In the genomic region with DNA sequence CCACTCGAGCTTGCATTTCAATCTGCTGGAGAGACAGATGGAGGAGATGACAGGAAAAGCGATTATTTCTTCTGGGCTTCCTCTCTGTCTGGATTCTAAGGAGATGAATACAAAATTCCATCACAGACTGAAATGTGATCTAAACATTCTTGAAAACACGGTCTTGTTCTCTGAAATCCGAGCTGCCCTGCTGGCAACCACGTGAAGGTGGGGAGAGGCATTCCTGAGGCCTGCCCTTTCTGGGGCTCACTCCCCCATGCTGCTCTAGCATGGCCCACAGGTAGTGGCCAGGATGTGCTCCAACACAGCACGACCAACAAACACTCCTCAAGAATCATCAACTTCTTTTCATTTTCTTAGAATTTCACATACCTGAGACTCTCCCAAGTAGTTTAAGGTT, we compare ENCODE assay signal across 18 mouse cellular contexts. TPM values are rescaled to one million over a fixed set of nuclear protein-coding genes. Genes with fewer than 3 reads are reported as not detected.
DNase-seq lines count a peak whose midpoint lies in the region; ATAC-seq and TF ChIP-seq lines count a peak whose summit lies in the region.
"Had no signal": no experiment of that assay in that cellular context is flagged by ENCODE, and none has a peak within 500 bp of the region (broad histone marks: within the 10 kb centered on the region; RNA-seq: fewer than 3 reads in every experiment).

No protein-coding gene starts in this region.

- no peak overlapping the region for H3ac ChIP-seq in myocyte (ENCODE audit: control insufficient read depth, insufficient read length)

- no peak for TF ChIP-seq CTCF in layer of hippocampus, adult 2 months (conservative IDR thresholded peaks at IDR 0.05)
- no peak for TF ChIP-seq CTCF in embryonic fibroblast, embryonic 13.5 days (IDR thresholded peaks at IDR 0.05; ENCODE audit: borderline replicate concordance, insufficient read depth, low read length)
- no peak for TF ChIP-seq CTCF in left cerebral cortex, adult 2 months (IDR thresholded peaks at IDR 0.05)

- peak overlapping the region; percentile 65 for H3K27ac ChIP-seq in layer of hippocampus, adult 2 months
- H3K27ac ChIP-seq in embryonic fibroblast, embryonic 13.5 days (ENCODE audit: insufficient read depth, low read length): peak overlapping the region; percentile 91
- H3K27ac ChIP-seq in liver, embryonic 11.5 days (ENCODE audit: low read depth, low read length): no peak overlapping the region
- H3K27ac ChIP-seq in left cerebral cortex, adult 2 months: no peak overlapping the region
- H3K27ac ChIP-seq: forebrain, embryonic 12.5 days; hindbrain, embryonic 15.5 days; liver, embryonic 15.5 days; midbrain, embryonic 12.5 days had no signal

- H3K9me3 ChIP-seq in liver, embryonic 11.5 days (ENCODE audit: control insufficient read depth, low read length): no peaks in the 10 kb centered on the region
- H3K9me3 ChIP-seq: forebrain, embryonic 12.5 days; hindbrain, embryonic 15.5 days; liver, embryonic 15.5 days; midbrain, embryonic 12.5 days had no signal

- TF ChIP-seq POLR2A in embryonic fibroblast, embryonic 13.5 days (IDR thresholded peaks at IDR 0.05; ENCODE audit: low read depth, low read length): no peak
- no peak for TF ChIP-seq POLR2A in myocyte (IDR thresholded peaks at IDR 0.05; ENCODE audit: insufficient read length, low read depth)

- peak in 1 of 2 experiments; percentile 32 for DNase-seq in layer of hippocampus, adult 2 months (ENCODE audit: low spot score in 2 of 2)
- no peak for DNase-seq in layer of hippocampus, postnatal 10 days (ENCODE audit: low spot score in 2 of 2)
- DNase-seq in embryo, embryonic 11 days: peak; percentile 14
- no peak for DNase-seq in liver, embryonic 11.5 days (ENCODE audit: low spot score)
- DNase-seq in left cerebral cortex, adult 2 months (ENCODE audit: extremely low spot score in 1 of 2, low spot score in 2 of 2): no peak
- DNase-seq: cerebellum, adult 18-20 months; kidney, adult 18-20 months; retina, postnatal 1 day; thymus, adult 2 months had no signal

- 52% methylated on average over 6 of the region's 6 CpGs for WGBS in liver, embryonic 11.5 days

- H3K4me3 ChIP-seq in layer of hippocampus, adult 2 months: no peak overlapping the region
- H3K4me3 ChIP-seq in embryonic fibroblast, embryonic 13.5 days (ENCODE audit: insufficient read depth, low read length): no peak overlapping the region
- H3K4me3 ChIP-seq in myocyte: no peak overlapping the region
- no peak overlapping the region for H3K4me3 ChIP-seq in liver, embryonic 11.5 days (ENCODE audit: low read depth, low read length)
- no peak overlapping the region for H3K4me3 ChIP-seq in left cerebral cortex, adult 2 months
- H3K4me3 ChIP-seq: forebrain, embryonic 12.5 days; hindbrain, embryonic 15.5 days; liver, embryonic 15.5 days; midbrain, embryonic 12.5 days had no signal

- H3K4me2 ChIP-seq in myocyte (ENCODE audit: low read depth): peak overlapping the region; percentile 20
- H3K4me2 ChIP-seq in liver, embryonic 11.5 days: no peak overlapping the region
- H3K4me2 ChIP-seq: forebrain, embryonic 12.5 days; hindbrain, embryonic 15.5 days; liver, embryonic 15.5 days; midbrain, embryonic 12.5 days had no signal

- no peaks in the 10 kb centered on the region for H3K79me2 ChIP-seq in myocyte (ENCODE audit: control insufficient read depth, insufficient read depth)

- no peak for ATAC-seq in liver, embryonic 11.5 days (replicated peaks; ENCODE audit: low FRiP score)

- no peaks in the 10 kb centered on the region for H3K27me3 ChIP-seq in myocyte (ENCODE audit: control insufficient read depth, insufficient read depth, insufficient read length)
- H3K27me3 ChIP-seq in liver, embryonic 11.5 days (replicated peaks; ENCODE audit: control insufficient read depth, insufficient read depth, low read length): no peaks in the 10 kb centered on the region
- H3K27me3 ChIP-seq: forebrain, embryonic 12.5 days; hindbrain, embryonic 15.5 days; liver, embryonic 15.5 days; midbrain, embryonic 12.5 days had no signal

- H3K9ac ChIP-seq in liver, embryonic 11.5 days (ENCODE audit: low read depth, low read length): no peak overlapping the region
- H3K9ac ChIP-seq: forebrain, embryonic 12.5 days; hindbrain, embryonic 15.5 days; liver, embryonic 15.5 days; midbrain, embryonic 12.5 days had no signal

- peaks cover 21% of the 10 kb centered on the region for H3K4me1 ChIP-seq in embryonic fibroblast, embryonic 13.5 days (ENCODE audit: control insufficient read depth, insufficient read depth, low read length)
- no peaks in the 10 kb centered on the region for H3K4me1 ChIP-seq in liver, embryonic 11.5 days (replicated peaks; ENCODE audit: control insufficient read depth, insufficient read depth, low read length)
- H3K4me1 ChIP-seq: forebrain, embryonic 12.5 days; hindbrain, embryonic 15.5 days; liver, embryonic 15.5 days; midbrain, embryonic 12.5 days had no signal

- intact Hi-C loops in left cerebral cortex, adult 2 months (cut with DNase I): loop anchor here (10.0 kb wide), 1 partner anchor 155 kb away; no protein-coding TSS in a partner anchor

- peaks cover 5% of the 10 kb centered on the region for H3K36me3 ChIP-seq in myocyte (ENCODE audit: control insufficient read depth, insufficient read depth)
- no peaks in the 10 kb centered on the region for H3K36me3 ChIP-seq in liver, embryonic 11.5 days (ENCODE audit: control insufficient read depth, insufficient read depth, low read length)

TF ChIP-seq in myocyte, 11 proteins besides CTCF, POLR2A, EP300 and RAD21:
- no peak for TF ChIP-seq POLR2AphosphoS2 (IDR thresholded peaks at IDR 0.05; ENCODE audit: insufficient read length, low read depth)
- peak; percentile 36 for TF ChIP-seq USF1 (IDR thresholded peaks at IDR 0.05; ENCODE audit: low read depth)

RNA-seq across cellular contexts. Expression of a gene that starts 19.2 kb away (rescaled TPM):
- total RNA-seq in layer of hippocampus, adult 2 months (2021): 100 to 1,000 TPM in 1 of 2 experiments, 10 to 100 TPM in 1; 97.1 to 103 TPM
- 10 to 100 TPM; 75.2 to 75.6 TPM for total RNA-seq in layer of hippocampus, postnatal 10 days (2021)
- 40.1 and 40.9 TPM in 2 replicates for polyA plus RNA-seq in embryonic fibroblast, embryonic 13.5 days (2011; ENCODE audit: insufficient read length, low read depth, missing spikeins)
- polyA plus RNA-seq in myocyte (2012; fragmentation: generic; extraction: Trizol): 41.2 TPM
- polyA plus RNA-seq in liver, embryonic 11.5 days (2014; fragmentation: Nextera tagmentation; extraction: Ambion mirVana): 30.8 and 31.5 TPM in 2 replicates
- 10 to 100 TPM; 85.1 to 85.3 TPM for total RNA-seq in left cerebral cortex, adult 2 months (2021)

RNA-seq across cellular contexts. Expression of a gene that starts 19.2 kb away (rescaled TPM):
- 10 to 100 TPM; 17.7 to 20.9 TPM for total RNA-seq in layer of hippocampus, adult 2 months (2021)
- total RNA-seq in layer of hippocampus, postnatal 10 days (2021): 10 to 100 TPM; 20.2 to 22.3 TPM
- 17.5 and 20.8 TPM in 2 replicates for polyA plus RNA-seq in embryonic fibroblast, embryonic 13.5 days (2011; ENCODE audit: insufficient read length, low read depth, missing spikeins)
- polyA plus RNA-seq in myocyte (2012; fragmentation: generic; extraction: Trizol): 10.0 TPM
- polyA plus RNA-seq in liver, embryonic 11.5 days (2014; fragmentation: Nextera tagmentation; extraction: Ambion mirVana): 14.8 and 15.4 TPM in 2 replicates
- total RNA-seq in left cerebral cortex, adult 2 months (2021): 10 to 100 TPM; 15.9 to 17.3 TPM

RNA-seq across cellular contexts. Expression of a gene that starts 57.2 kb away (rescaled TPM):
- total RNA-seq in layer of hippocampus, adult 2 months (2021): 1 to 10 TPM in 1 of 2 experiments, under 1 TPM in 1; 0.91 to 1.6 TPM
- 1 to 10 TPM in 1 of 2 experiments, under 1 TPM in 1; 0.69 to 1.3 TPM for total RNA-seq in layer of hippocampus, postnatal 10 days (2021)
- not detected in 2 replicates for polyA plus RNA-seq in embryonic fibroblast, embryonic 13.5 days (2011; ENCODE audit: insufficient read length, low read depth, missing spikeins)
- polyA plus RNA-seq in myocyte (2012; fragmentation: generic; extraction: Trizol): 0.86 TPM
- polyA plus RNA-seq in liver, embryonic 11.5 days (2014; fragmentation: Nextera tagmentation; extraction: Ambion mirVana): 0.74 TPM in 1 of 2 replicates, not detected in the other
- total RNA-seq in left cerebral cortex, adult 2 months (2021): 1 to 10 TPM; 1.5 to 2.2 TPM
- total RNA-seq: common myeloid progenitor, adult 5-6 weeks; neutrophil, adult 5-6 weeks had no signal
- polyA plus RNA-seq: midbrain, embryonic 12.5 days; small intestine, adult 2 months had no signal

RNA-seq across cellular contexts. Expression of a gene that starts 57.2 kb away (rescaled TPM):
- 1 to 10 TPM; 4.9 to 5.6 TPM for total RNA-seq in layer of hippocampus, adult 2 months (2021)
- 10 to 100 TPM; 11.5 to 11.6 TPM for total RNA-seq in layer of hippocampus, postnatal 10 days (2021)
- polyA plus RNA-seq in embryonic fibroblast, embryonic 13.5 days (2011; ENCODE audit: insufficient read length, low read depth, missing spikeins): 11.3 and 14.7 TPM in 2 replicates
- polyA plus RNA-seq in myocyte (2012; fragmentation: generic; extraction: Trizol): 10.7 TPM
- 50.2 and 58.3 TPM in 2 replicates for polyA plus RNA-seq in liver, embryonic 11.5 days (2014; fragmentation: Nextera tagmentation; extraction: Ambion mirVana)
- total RNA-seq in left cerebral cortex, adult 2 months (2021): 1 to 10 TPM; 2.6 to 6.8 TPM

Comparison
In these comparisons a context has a peak if more than half of its experiments do, and no peak if none do; other contexts are left out.
1. H3K27ac ChIP-seq: peak in layer of hippocampus, adult 2 months (single experiment) and embryonic fibroblast, embryonic 13.5 days (single experiment); none in liver, embryonic 11.5 days (single experiment) and left cerebral cortex, adult 2 months (single experiment).